Mouse (Mus musculus) kidney, adult 11 months (tissue): Measurements from ENCODE around the gene Mbtps1.

ENCODE experiments used
- DNase-seq: peaks from one replicate; pipeline ENCODE4 v3.0.0; 2022

The Mbtps1 gene

DNA sequence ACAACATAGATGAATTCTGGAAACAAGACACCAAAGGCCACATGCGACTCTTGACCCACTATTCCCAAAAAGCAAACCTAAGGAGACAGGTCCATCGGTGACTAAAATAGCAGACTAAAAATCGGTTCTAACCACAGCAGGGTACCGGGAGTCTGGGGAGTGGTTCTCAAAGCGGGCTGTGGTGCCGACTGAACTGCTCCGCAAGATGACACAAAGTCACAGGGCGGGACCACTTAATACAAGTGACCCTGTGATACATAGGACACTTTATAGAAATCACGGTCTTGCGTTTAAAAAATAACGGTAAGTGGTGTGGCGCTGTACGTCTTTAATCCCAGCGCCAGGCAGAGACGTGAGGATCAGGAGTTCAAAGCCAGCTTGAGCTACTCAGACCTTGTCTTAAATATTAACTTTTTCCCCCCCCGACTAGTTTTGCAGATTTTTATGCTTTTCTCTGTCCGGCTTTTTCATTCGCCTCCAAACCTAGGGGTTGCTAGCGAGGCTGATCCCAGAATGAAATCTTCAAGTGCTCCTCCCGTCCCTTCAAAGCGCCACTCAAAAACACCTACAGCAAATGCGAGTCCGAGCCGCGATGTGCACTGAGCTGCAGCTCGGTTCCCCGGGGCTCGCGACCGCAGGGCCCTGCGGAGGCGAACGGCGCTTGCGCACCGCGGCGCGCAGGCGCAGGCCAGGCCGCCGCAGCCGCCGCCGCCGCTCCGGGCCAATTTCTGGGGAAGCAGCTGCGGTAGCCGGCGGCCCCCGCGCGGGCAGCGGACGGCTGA is 523 bp downstream of the Mbtps1 start:
- DNase-seq: peak; percentile 28

DNA sequence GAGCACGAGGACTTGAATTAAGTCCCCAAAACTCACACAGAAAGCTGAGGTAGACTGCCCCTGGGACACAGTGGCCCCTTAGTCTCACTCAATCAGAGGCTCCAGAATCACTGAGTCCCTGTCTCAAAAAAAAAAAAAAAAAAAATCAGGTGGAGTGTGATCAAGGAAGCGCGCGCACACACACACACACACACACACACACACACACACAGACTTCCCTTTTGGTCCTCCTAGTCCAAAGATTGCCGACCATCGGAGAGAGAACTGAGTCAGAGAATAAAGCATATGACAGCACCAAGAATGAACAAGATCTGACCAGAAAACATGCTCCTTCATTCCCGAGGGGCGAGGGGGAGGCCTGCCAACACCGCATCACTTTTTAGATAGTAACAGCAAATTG is 1.4 kb downstream of the Mbtps1 start:
- no peak for DNase-seq

DNA sequence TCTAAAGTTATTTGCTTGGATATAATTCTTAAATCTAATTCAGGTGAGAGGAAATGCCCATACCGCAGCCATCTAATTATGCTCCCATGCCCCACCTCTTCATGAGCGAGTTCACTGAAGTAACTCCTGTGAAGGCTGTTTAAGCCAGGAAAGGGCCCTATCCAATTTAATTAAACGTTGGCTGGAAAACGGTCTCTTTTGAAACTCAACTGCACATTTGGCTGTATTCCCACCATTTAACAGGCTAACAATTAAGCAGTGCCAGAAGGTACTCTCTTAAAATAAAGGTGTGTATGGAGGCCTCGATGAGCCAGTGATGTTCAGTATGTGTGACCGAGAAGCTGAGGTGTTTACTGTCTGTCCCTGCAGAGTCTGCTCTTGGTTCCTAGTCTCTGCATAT is 2.7 kb downstream of the Mbtps1 start:
- DNase-seq: peak; percentile 23

DNA sequence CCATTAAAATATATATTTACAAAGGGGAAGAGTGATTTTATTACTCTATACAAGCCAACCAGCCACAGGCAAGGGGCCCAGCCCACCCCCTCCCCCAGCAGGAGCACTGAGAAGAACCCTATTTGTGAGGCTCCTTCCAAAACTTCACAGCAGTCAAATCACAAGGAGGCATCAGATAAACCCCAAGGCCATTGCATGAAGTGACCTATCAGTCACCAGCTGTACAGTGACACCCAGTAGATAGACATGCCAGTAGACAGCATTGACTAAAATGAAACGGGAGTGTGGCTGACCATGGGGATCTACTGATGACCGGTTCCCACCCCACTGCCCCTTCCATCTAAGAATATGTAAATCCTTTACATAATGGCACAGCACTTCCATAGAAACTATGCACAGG is 5.6 kb downstream of the Mbtps1 start:
- no peak for DNase-seq

DNA sequence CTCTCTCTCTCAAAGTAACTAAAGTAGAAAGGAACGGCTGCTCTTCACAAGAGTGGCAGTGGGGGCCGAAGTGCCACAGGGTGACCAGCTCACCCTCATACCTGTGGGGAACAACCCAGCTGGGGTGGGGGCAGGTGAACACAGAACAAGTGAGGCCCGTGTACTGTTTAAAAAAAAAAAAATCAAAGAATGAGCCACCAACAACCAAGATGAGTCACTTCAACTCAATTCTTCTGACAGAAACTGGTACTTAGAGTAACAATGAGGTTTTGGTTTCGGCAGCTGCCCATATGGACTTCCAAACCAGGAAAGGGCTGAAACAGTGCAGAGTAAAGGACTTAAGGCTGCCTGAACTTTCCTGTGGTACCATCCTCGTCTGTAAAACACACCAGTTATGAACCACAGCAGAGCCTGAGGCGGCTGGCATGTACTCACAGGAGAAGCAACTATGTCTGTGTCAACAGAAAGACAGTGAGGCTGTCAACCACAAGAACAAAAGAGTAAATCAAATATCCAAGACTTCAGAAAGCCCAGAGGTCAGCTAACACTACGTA is 9.9 kb downstream of the Mbtps1 start:
- DNase-seq: no peak

DNA sequence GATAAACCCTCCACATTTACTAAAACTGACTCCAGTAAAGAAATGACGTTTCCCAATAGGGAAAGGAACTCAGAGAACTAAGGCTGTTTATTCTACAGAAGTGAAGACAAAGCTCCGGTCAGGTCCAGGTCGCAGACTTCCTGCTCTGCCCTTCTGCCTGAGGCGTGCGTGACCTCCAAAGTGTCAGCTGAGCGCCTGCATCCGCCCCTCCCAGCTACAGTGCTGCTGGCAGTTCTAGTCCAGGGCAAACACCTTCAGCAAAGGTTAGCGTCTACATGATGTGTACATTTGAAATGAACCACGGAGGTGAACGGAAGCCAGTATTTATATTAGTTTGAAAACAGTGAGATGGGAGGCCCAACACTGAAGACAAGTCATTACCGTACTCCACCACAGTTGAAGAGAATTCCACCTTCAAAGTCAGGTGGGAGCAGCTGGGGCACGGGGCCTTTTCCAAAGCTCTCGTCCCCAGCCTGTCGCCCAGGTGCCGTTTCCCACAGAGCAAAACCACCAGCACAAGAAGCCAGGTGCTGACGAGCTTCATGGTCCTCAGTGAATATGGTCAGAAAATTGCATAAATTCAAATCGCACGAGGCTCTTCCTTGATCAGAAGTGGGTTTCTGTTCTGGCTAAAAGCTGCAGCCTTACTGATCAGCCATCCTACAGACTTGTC is 11.4 kb downstream of the Mbtps1 start:
- peak; percentile 30 for DNase-seq

DNA sequence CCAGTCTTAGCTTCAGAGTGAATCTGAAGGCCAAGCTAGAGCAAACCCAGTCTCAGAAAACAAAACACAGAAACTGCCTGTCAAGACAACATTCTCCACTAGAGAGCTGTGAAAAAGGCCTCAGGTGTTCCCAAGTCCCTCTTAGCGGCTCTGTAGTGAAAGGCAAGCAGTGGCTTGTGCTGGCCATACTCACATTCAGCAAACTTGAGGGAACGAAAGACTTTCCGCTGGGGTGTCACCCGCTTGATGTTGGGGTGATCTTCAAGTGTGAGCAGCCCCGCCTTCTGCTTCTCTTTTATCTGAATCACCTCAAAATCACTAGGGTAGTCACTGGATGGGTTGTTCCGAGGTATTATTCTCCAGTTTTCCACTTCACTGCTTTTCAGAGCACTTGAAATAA is 12.7 kb downstream of the Mbtps1 start:
- no peak for DNase-seq

DNA sequence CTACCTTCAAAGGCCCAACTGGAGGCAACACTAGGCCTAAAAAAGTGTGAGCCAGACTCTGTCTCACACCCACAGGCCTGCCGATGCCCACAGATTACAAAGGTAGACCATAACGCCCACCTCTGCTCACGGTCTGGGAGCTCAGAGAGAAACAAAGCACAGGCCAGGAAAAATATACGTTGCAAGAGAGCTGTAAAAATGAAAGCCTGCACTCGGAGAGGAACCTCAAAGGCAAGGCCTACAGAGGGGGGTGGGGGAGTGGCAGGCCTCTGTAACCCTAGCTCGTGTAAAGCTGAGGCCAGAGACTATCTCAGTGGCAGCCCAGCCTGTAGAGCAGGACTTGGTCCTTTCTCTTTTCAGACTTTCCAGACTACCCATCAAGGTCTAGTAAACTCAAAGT is 13.4 kb downstream of the Mbtps1 start:
- no peak for DNase-seq

DNA sequence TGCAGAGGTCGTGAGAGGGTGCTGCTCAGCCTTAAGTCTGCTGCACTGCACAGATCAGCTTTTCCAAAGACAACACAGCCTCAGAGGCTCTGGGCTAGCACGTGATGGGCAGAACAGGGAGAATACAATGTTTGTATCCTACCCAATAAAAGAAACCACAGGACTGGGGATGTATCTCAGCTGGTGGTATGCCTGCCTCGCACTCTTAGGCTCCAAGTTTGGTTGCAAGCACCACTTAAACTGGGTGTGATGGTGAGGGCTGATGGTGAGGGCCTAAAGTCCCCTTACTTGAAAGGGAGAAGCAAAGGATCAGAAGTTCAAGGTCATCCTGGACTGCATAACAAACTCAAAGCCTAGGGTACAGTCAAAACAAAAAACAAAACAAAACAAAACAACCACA is 13.9 kb downstream of the Mbtps1 start:
- DNase-seq: no peak

DNA sequence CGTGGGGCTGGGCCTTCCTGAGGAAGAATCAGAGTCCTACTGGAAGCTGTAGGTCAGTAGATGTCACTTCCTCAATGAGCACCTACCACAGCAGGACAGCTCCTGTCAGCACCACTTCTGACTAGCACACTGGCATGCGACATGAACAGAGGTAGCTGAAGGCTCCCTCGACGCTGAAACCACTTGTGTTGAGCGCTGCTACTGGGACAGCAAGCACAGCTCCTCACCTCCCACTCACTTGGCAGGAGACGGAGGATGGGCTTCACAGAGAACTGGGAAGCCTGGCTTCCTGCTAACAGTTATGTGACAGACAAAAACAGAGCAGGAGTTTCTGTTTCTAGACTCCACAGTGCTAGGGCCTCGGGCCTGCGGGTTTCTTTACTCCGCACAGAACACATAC is 26.6 kb downstream of the Mbtps1 start:
- DNase-seq: no peak

DNA sequence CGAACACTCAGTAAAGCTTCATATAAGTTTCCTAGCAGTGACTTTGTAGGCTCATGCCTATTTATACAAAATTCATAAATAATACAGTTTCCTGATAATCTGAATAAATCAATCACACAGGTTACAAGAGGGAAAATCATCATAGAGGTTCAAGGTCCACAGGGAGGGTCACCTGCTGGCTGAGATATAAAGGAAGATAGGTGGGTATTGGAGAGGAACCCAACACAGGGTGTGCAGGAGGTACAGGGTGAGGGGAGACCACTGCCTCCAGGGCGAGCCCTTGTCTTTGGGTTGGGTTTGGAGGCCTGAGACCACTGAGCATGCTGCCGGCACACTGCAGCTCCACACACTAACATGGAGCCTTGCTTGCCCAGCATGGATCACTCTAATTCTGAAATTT is 27.1 kb downstream of the Mbtps1 start:
- DNase-seq: no peak

DNA sequence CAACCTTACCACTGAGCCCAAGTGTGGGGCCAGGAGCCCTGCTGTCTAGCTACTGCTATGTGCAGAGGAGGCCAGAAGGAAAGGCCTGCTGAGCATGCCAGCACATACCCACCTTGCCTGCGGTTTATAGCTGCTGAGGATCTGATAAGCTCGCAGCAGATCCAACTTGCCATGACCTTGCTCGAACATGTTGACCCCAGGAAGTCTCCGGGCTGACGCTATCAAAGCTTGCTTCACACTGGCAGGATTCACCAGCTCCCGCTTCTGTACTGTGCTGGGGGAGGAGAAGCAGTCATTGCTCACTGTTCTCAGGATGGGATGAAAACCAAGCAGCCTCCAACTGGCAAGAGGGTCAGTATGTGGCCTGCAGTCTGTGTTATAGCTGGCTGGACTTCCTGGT is 27.6 kb downstream of the Mbtps1 start:
- no peak for DNase-seq

DNA sequence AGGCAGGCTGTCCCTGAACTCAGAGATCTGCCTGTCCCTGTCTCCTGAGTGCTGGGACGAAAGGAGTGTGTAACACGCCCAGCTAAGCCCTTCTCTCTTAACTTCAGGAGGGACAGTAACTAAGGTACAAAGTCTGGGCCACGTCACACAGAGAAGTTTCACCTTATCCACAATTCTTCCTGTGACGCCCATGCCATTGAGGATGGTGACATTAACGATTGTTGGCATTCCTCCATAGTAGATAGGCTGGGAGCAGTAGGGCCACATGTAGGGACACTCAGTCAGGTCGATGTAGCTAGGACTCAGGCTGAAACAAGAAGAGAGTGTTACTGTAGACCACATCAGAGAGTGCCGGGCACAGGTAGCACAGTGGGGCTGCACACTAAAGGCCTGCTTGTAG is 29.8 kb downstream of the Mbtps1 start:
- DNase-seq: no peak

DNA sequence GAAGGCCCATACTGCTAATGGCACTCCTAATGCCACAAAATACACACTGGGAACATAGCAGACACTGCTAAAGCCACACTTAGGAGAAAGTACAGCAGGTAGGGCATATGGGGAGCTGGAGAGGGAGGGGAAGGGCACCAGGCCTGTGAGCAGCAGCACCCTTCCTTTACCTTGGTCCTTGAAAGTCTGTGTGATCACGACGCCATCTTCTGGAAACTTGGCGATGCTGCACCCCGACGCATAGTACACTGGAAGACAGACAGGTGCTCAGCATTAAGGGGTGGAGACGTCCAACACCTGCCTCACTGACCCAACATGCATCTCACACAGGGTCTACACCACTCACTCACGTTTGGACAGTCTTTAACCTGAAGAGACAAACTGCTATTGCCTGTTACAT is 38.4 kb downstream of the Mbtps1 start:
- no peak for DNase-seq

DNA sequence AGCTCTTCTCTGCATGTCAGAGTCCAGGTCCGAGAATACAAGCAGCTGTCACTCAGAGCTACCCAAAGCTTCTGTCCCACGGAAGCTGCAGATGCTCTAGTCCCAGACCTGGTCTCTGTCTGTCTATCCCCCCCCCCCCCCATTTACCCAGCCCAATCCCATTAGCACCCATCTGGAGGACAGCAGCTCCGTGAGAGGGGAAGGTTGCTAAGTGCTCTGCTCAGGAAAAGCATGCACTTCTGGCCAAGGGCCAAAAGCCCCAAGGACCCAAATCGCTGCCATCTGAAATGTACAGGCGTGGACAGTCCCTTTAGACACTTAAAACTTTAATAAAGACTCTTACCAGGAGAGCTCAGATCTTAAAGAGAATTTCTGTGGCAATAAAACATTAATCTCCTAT is 41.9 kb downstream of the Mbtps1 start:
- DNase-seq: no peak

DNA sequence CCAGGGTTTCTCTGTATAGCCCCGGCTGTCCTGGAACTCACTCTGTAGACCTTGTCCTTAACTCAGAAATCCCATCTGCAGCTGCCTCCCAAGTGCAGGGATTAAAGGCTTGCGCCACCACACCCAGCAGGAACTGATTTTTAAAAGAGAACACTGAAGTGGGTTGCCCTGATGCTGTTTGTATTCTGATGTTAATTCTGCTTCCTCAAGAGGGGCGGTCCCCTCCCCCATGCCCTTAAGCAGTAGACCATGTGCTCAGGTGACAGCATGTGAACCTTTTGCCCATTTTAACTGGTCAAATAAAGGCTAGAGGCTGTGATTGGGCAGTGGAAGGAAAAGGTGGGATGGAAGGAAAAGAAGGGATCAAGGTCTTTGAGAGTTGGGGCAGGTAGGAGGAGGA is 42.8 kb downstream of the Mbtps1 start:
- DNase-seq: no peak

DNA sequence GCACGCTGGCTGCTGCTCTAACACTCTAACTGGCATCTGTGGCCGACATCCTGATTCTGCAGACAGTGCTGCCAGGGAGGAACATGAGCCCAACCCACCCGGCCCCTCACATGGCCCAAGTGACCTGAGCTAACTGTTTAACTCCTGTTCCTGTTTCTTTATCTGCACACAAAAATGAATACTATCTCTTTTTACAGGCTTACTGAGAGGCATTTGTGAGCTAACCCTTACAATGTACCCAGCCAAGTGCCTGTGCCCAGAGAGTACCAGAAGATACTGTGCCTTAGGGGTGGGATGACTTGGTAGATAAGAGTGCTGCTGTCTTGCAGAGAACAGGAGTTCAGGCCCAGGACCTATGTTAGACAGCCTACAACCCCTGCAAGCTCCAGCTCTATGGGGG is 43.6 kb downstream of the Mbtps1 start:
- no peak for DNase-seq

DNA sequence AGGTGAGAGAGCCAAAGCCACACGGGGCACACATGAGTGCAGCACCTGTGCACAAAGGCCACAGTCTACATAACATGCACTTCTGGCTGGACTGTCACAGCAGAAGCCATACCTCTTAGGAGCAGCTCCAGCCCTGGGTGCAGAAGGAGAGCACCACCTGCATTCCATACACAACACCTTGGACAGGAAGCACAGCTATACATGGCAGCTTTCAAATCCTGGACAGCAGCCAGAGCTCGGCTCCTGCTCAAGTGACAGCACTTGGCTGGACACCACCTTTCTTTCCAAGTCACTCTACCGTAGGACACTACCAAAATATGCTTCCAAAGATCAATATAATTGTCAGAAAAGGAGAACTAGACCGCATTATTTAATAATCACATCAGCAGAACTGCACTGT is 45.1 kb downstream of the Mbtps1 start:
- no peak for DNase-seq

DNA sequence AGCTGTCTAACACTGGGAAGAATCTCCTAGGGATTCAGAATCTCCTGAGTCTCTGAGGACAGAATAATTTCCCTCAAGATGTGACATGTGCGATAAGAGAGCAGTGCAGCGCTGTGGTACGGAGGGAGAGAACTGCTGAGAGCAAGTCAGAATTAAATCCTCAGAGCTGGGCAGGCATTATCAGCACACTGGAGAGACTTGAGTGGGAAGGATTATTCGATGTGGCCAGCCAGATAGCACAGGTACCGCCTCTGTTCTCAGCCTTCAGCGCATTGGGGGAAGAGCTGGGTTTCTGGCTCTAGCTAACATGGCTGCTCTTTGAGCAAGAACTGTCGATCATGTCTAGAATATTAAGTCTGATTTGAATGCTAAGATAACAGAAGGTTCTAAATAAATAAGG is 46.8 kb downstream of the Mbtps1 start:
- no peak for DNase-seq

DNA sequence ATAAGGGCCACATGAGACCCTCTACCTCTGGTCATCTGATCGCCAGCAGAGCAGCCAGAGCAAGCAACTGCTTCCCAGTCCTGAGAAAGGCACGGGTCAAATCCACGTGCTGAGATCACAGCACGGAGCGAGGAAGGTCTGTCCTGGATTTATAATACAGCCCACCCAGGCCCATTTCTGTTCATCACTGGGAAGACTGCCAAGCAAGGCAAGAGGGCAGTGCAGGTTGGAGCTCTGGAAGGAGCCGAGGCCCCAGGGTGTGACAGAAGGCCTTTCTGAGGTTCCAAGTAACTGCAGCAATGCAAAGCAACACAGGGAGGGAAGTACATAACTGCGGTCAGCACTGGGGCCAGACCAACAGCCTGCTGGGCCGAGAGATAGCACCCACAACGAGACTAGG is 48.1 kb downstream of the Mbtps1 start:
- DNase-seq: no peak

DNA sequence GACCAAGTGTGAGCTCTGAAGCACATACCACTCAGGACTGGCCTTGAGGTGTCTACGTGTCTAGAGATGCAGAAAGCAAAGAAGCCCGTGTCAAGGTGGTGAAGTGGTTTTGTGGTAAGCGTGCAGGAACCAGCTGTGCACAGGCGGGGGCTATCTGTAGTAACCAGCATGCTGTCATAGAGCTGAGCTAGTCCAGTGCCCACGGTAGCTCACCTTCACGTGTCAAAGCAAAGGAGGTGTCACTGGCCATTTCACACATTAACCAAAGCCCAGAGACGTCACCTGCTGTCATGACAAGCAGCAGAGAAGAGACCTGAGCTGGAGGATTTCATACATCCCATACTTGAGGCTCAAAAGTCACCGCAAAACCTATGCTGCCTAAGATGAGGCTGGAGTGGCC is 52.4 kb downstream of the Mbtps1 start:
- no peak for DNase-seq

DNA sequence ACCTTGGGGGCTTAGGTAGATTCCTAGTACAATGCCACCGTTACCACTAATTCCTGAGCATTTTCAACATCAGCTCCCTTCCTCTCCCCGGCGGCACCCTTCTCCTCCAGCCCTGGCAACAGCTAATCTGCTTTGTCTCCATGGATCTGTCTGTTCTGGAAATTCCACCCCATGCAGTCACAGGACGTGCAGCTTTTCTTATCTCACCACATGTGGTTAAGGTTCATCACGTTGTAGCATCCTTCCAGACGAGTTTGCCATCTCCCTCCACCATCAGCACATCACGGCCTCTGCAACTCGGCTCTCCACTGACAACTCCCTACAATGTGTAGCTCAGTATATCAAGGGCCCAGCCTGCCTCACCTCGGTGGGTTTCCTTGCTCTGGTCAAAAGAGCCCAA is 53.0 kb downstream of the Mbtps1 start:
- DNase-seq: no peak

DNA sequence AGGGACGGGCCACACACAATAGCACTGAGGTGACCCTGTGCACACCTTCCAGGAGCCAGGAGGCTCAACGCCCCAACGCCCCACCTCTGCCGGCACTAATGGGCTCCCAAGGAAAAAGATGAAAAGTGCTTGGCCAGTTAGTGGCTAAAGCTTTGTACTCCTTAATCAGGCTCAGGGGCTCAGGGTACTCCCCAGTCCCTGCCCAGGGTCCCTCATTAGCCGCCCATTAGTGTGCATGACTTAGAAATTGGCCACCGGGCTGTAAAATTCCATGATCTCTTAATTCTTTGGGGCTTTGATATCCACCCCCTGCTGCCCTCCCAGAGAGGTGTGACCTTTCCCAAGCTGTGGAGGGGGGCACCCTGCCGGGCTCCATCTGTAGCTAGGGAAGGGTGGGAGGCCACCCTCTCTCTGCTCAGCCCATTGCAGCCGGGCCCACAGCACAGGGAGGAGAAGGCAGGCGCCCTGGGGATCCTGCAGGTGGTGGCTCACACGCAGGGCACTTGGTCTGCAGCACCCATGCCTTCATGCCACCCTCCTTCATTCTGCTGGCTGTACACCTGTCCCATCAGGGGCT is 55.3 kb downstream of the Mbtps1 start:
- no peak for DNase-seq

DNA sequence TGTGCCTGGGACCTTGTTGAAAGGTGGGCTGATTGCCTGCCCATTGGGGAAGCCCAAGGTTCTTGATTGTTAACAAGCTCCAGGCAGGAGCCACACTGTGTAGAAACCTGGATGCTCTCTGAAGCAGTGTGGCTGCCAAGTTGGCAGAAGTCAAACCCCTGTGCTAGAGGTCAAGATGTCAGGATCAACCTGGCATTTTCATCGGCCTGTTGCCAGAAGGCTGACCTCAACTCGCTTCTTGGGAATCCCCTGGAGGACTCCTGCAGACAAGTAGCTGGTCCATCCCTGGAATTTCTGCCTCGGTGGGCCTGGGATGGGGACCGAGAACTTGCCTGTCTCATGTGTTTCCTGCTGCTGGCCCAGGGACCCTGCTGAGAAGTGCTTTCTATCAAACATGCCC is 56.4 kb downstream of the Mbtps1 start:
- no peak for DNase-seq
